Mouse (Mus musculus) CH12.LX (cell line): ENCODE data around the gene Kdm4b.

Experiments
- RAD21 ChIP-seq: IDR thresholded peaks from 2 replicates; pipeline ENCODE4 v1.6.1; 2011; ENCODE audit warnings: low read depth, mild to moderate bottlenecking, low read length, improper control_type of control experiment, moderate library complexity
- UBTF ChIP-seq: IDR thresholded peaks from 2 replicates; pipeline ENCODE4 v1.6.1; 2012; ENCODE audit warnings: low read depth, mild to moderate bottlenecking, inconsistent platforms, low read length, improper control_type of control experiment, moderate library complexity

DNA sequence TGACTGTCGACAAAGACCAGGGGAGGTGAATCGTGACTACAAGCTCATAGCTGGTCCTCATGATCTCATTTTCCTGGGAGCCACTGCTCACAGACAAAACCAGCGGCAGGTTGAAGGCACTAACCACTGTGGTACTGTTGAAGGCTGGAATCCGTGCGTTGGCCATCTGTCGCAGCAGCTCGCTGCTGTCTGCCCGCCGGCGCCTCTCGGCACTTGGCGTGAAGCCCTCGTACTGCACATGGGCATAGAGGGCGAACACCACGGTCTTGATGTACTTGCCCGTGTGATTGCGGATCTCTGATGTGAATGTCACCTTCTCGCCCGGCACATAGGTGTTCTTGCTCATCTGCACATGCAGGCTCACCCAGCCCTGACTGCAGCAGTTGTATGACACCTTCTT, 31.6 kb upstream of the Kdm4b start:
- no peak for TF ChIP-seq UBTF
- TF ChIP-seq RAD21, result no peak
